Mouse (Mus musculus) midbrain, embryonic 13.5 days (tissue): ENCODE results near the gene Slc9a3r1. TPM values are rescaled to one million over a fixed set of nuclear protein-coding genes. Genes with fewer than 3 reads are reported as not detected.

Experiments
- polyA plus RNA-seq: library from polyadenylated mRNA; unstranded; fragments of >200 nt; fragmentation: Nextera tagmentation; extraction: Ambion mirVana; gene quantifications from 2 replicates; pipeline ENCODE4 v1.2.1, GENCODE M21; 2015

Gene Slc9a3r1
- polyA plus RNA-seq, 1 experiment from 2014 or later = 34.3 TPM

Other genes starting within 250 kb of the Slc9a3r1 start
- 0.05 TPM in 1 of 2 replicates, not detected in the other for gene Cd300lb, start 229.0 kb upstream of the Slc9a3r1 start, polyA plus RNA-seq
- not detected in 2 replicates for gene Cd300c, start 194.2 kb upstream of the Slc9a3r1 start, polyA plus RNA-seq
- gene Cd300ld, start 173.4 kb upstream of the Slc9a3r1 start, polyA plus RNA-seq = not detected in 2 replicates
- 0.81 and 0.82 TPM in 2 replicates for gene Cd300c2, start 161.5 kb upstream of the Slc9a3r1 start, polyA plus RNA-seq
- not detected in 2 replicates for gene Cd300ld2, start 147.1 kb upstream of the Slc9a3r1 start, polyA plus RNA-seq
- gene Cd300ld4, start 136.3 kb upstream of the Slc9a3r1 start, polyA plus RNA-seq = not detected in 2 replicates
- not detected in 2 replicates for gene Cd300ld5, start 125.6 kb upstream of the Slc9a3r1 start, polyA plus RNA-seq
- gene Cd300ld3, start 114.9 kb upstream of the Slc9a3r1 start, polyA plus RNA-seq = not detected in 2 replicates
- gene Cd300e, start 101.2 kb upstream of the Slc9a3r1 start, polyA plus RNA-seq = not detected in 2 replicates
- gene Rab37, start 71.9 kb upstream of the Slc9a3r1 start, polyA plus RNA-seq = 0.63 and 1.3 TPM in 2 replicates
- 0.28 TPM in 1 of 2 replicates, not detected in the other for gene Cd300lf, start 29.3 kb upstream of the Slc9a3r1 start, polyA plus RNA-seq
- gene Tmem104, start 24.1 kb downstream of the Slc9a3r1 start, polyA plus RNA-seq = 10.3 and 10.7 TPM in 2 replicates
- 20.9 and 23.7 TPM in 2 replicates for gene Nat9, start 24.5 kb downstream of the Slc9a3r1 start, polyA plus RNA-seq
- gene Grin2c, start 103.9 kb downstream of the Slc9a3r1 start, polyA plus RNA-seq = 0.06 and 0.12 TPM in 2 replicates
- 19.3 and 24.1 TPM in 2 replicates for gene Fdxr, start 113.7 kb downstream of the Slc9a3r1 start, polyA plus RNA-seq
- gene Fads6, start 134.3 kb downstream of the Slc9a3r1 start, polyA plus RNA-seq = 0.41 and 0.43 TPM in 2 replicates
- not detected in 2 replicates for gene Otop2, start 143.8 kb downstream of the Slc9a3r1 start, polyA plus RNA-seq
- gene Ush1g, start 158.7 kb downstream of the Slc9a3r1 start, polyA plus RNA-seq = 0.05 TPM in 1 of 2 replicates, not detected in the other
- 0.30 and 0.35 TPM in 2 replicates for gene Otop3, start 171.4 kb downstream of the Slc9a3r1 start, polyA plus RNA-seq
- gene Hid1, start 204.4 kb downstream of the Slc9a3r1 start, polyA plus RNA-seq = 47.4 and 48.0 TPM in 2 replicates
- gene Cdr2l, start 218.6 kb downstream of the Slc9a3r1 start, polyA plus RNA-seq = 23.0 and 27.1 TPM in 2 replicates
- gene Mrpl58, start 240.4 kb downstream of the Slc9a3r1 start, polyA plus RNA-seq = 226 and 244 TPM in 2 replicates